Mouse (Mus musculus): Measurements from ENCODE around the gene Madcam1. TPM values are rescaled to one million over a fixed set of nuclear protein-coding genes. Genes with fewer than 3 reads are reported as not detected.
"Not testable (repeated sequence)": the region's sequence is repeated elsewhere in the genome, so short reads cannot be mapped to it uniquely, and the experiment has no call there.

Madcam1 gene
- total and polyA plus RNA-seq, 2 experiments from 2014 or later: 1.3 to 1.9 TPM

DNA sequence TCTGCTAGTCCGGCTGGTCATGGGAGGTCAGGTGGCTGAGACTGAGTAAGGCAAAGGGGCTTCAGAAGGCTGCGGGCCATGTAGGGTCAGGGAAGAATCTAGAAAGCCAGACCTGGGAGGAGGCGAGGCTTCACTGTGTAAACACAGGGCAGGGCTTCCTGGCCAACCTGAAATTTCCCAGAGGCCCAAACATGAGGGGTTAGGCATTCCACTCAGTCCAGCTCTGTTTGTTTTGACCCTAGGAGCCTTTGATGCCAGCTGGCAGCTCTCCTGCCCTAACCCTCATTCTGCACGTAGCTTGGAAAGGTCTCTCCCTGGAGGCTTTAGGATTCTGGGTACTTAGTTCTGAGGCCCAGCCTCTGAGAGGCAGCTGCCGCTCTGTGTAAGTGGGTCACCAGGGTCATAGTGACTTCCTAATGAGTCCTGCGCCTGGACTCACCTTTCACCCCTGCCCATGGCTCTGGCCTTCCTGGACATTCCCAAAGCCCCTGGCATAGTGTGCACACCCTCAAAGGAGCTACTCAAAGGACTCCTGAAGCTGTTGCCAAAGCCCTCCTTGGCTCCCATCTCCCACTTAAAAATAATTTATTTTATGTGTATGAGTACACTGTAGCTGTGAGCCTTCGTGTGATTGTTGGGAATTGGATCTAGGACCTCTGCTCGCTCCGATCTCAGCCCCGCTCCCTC is 37.2 kb downstream of the Madcam1 start:
- Histone ChIP-seq H3K9ac (replicated peaks; ENCODE audit: low read length, poor library complexity, severe bottlenecking) (no peak overlapping the region), H3K4me2 (ENCODE audit: low read depth, low read length, poor library complexity, severe bottlenecking) (no peak overlapping the region), H3K4me1 (ENCODE audit: insufficient read depth, low read length) (peaks cover 11% of the 10 kb centered on the region; the same call in 1 of the 2 replicates), H3K27ac (ENCODE audit: low read depth, low read length) (no peak overlapping the region), H3K4me3 (ENCODE audit: low read depth, low read length) (no peak overlapping the region), H3K27me3 (ENCODE audit: insufficient read depth, low read length) (no peaks in the 10 kb centered on the region), H3K9me3 (ENCODE audit: low read length) (no peaks in the 10 kb centered on the region), H3K36me3 (ENCODE audit: insufficient read depth, low read length) (peaks cover under 1% of the 10 kb centered on the region; the same call in 1 of the 2 replicates)
- 66% methylated on average over 10 of the region's 10 CpGs for WGBS
- TF ChIP-seq CTCF (IDR thresholded peaks at IDR 0.05): no peak
- DNase-seq (ENCODE audit: low spot score) (no peak), ATAC-seq (ENCODE audit: low FRiP score) (no peak)

DNA sequence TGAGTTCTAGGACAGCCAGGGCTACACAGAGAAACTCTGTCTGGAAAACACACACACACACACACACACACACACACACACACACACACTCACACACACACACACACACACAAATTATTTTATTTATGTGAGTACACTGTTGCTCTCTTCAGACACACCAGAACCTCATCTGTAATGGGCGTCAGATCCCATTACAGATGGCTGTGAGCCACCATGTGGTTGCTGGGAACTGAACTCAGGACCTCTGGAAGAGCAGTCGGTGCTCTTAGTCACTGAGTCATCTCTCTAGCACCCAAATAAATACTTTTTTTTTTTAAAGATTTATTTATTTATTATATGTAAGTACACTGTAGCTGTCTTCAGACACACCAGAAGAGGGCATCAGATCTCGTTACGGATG is 38.6 kb downstream of the Madcam1 start:
- peaks cover 11% of the 10 kb centered on the region; the same call in 1 of the 2 replicates for H3K4me1 ChIP-seq (ENCODE audit: insufficient read depth, low read length)
- not testable (repeated sequence) for H3K4me2 ChIP-seq (ENCODE audit: low read depth, low read length, poor library complexity, severe bottlenecking); H3K36me3 ChIP-seq (ENCODE audit: insufficient read depth, low read length); H3K27ac ChIP-seq (ENCODE audit: low read depth, low read length); H3K27me3 ChIP-seq (ENCODE audit: insufficient read depth, low read length); H3K9me3 ChIP-seq (ENCODE audit: low read length); ATAC-seq (ENCODE audit: low FRiP score); H3K4me3 ChIP-seq (ENCODE audit: low read depth, low read length); DNase-seq (ENCODE audit: low spot score); H3K9ac ChIP-seq (replicated peaks; ENCODE audit: low read length, poor library complexity, severe bottlenecking)
- 90% methylated on average over 3 of the region's 4 CpGs for WGBS

DNA sequence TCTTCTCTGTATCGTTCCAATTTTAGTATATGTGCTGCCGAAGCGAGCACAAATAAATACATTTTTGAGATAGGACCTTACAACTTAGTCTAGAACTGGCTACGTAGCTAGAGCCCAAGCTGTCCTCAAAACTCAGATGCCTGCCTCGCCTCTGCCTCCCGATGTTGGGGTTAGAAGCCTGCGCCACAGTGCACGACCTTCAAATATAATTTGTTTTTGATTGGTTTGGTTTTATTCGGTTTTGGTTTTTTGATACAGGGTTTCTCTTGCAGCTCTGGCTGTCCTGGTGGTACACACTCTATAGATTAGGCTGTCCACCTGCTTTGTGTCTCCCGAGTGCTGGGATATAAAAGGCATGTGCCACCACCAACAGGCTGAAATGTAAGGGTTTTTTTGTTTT is 39.2 kb downstream of the Madcam1 start:
- H3K4me2 ChIP-seq (ENCODE audit: low read depth, low read length, poor library complexity, severe bottlenecking): peak overlapping the region; percentile 89; the same call in 1 of the 2 replicates
- TF ChIP-seq CTCF (IDR thresholded peaks at IDR 0.05): 0 out of 2 replicates have a peak, but pooled peaks have one; percentile 1
- peaks cover 11% of the 10 kb centered on the region; the same call in 1 of the 2 replicates for H3K4me1 ChIP-seq (ENCODE audit: insufficient read depth, low read length)
- no peaks in the 10 kb centered on the region for H3K27me3 ChIP-seq (ENCODE audit: insufficient read depth, low read length)
- 75% methylated on average over 10 of the region's 10 CpGs for WGBS
- H3K27ac ChIP-seq (ENCODE audit: low read depth, low read length): peak overlapping the region; percentile 55; the same call in 1 of the 2 replicates
- H3K4me3 ChIP-seq (ENCODE audit: low read depth, low read length): peak overlapping the region; percentile 54
- H3K9ac ChIP-seq (replicated peaks; ENCODE audit: low read length, poor library complexity, severe bottlenecking): no peak overlapping the region
- H3K9me3 ChIP-seq (ENCODE audit: low read length): no peaks in the 10 kb centered on the region
- no peak for ATAC-seq (ENCODE audit: low FRiP score)
- DNase-seq (ENCODE audit: low spot score): no peak
- peaks cover 5% of the 10 kb centered on the region for H3K36me3 ChIP-seq (ENCODE audit: insufficient read depth, low read length)

DNA sequence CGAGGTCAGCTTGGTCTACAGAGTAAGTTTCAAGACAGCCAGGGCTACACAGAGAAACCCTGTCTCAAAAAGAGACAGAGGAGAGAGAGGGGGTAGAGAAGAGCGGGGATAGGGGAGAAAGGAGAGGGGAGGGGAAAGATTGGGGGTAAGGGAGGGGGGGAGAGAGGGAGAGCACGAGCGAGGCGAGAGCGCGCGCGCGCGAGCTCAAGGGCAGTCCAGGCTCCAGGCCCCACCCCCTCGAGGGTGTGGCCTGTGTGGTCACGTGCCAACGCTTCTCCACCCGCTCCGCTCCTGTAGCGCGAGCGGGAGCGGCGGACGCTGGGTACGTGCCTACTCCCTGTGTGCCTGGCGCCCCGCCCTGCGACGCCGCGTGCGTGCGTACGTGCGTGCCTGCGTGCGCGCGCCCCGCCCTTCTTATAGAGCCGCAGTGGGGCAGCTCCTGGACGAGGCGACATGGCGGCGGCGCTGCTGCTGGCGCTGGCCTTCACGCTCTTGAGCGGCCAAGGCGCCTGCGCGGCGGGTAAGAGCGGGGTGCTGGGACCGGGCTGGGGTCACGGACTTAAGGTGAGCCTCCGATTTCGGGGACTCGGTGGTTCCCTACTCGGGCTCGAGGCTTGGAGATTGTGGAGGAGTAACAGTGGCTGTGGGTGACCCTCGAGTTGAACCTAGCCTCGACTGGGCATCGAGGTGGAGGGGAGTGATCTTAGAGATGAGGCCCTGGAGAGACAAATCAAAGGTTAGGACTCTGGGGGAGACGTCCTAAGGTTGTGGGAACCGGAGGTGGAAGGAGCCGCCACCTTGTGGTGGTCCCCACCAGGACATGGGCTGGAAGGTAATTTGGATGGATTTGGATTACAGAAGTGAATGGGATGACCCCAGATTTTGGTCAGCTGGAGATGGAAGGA is 40.0 kb downstream of the Madcam1 start, which contains the start of gene Bsg:
Gene Bsg (plus strand): TSS at position 427 of the 905 bp plus-strand sequence.
- no peaks in the 10 kb centered on the region for H3K9me3 ChIP-seq (ENCODE audit: low read length)
- H3K27ac ChIP-seq (ENCODE audit: low read depth, low read length): peak within 1 kb of the TSS; percentile 82
- no peaks in the 10 kb centered on the region for H3K27me3 ChIP-seq (ENCODE audit: insufficient read depth, low read length)
- H3K4me2 ChIP-seq (ENCODE audit: low read depth, low read length, poor library complexity, severe bottlenecking): peak within 1 kb of the TSS; percentile 89
- peaks cover 13% of the 10 kb centered on the region for H3K36me3 ChIP-seq (ENCODE audit: insufficient read depth, low read length)
- H3K4me3 ChIP-seq (ENCODE audit: low read depth, low read length): peak within 1 kb of the TSS; percentile 54
- peaks cover 11% of the 10 kb centered on the region; the same call in 1 of the 2 replicates for H3K4me1 ChIP-seq (ENCODE audit: insufficient read depth, low read length)
- under 1% methylated on average over 54 of the region's 65 CpGs for WGBS
- peak; percentile 95 for ATAC-seq (ENCODE audit: low FRiP score)
- peak; percentile 99 for DNase-seq (ENCODE audit: low spot score)
- peak; percentile 73 for TF ChIP-seq CTCF (IDR thresholded peaks at IDR 0.05)
- peak within 1 kb of the TSS; percentile 75 for H3K9ac ChIP-seq (replicated peaks; ENCODE audit: low read length, poor library complexity, severe bottlenecking)

DNA sequence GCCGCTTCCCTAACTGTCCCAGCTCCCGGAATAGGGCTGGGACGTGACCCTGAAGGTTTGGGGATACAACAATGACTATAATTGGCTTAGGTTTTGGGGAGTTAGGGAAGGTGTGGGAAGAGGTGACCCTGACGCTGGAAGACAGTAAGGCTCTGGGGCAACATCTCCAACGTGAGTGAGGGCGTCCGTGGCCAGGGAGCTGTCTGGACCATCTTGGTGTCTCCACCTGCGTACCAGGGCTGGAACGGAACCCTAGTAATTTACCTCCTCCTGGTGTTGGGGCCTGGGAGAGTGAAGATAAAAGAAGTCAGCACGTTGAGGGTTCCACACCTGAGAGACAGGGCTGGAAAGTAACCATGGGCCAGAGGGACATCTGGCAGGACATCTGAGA is 40.6 kb downstream of the Madcam1 start:
- no peaks in the 10 kb centered on the region for H3K9me3 ChIP-seq (ENCODE audit: low read length)
- peak overlapping the region; percentile 89 for H3K4me2 ChIP-seq (ENCODE audit: low read depth, low read length, poor library complexity, severe bottlenecking)
- H3K27me3 ChIP-seq (ENCODE audit: insufficient read depth, low read length): no peaks in the 10 kb centered on the region
- no peak for ATAC-seq (ENCODE audit: low FRiP score)
- WGBS: 6% methylated on average over 10 of the region's 10 CpGs
- H3K4me1 ChIP-seq (ENCODE audit: insufficient read depth, low read length): peaks cover 11% of the 10 kb centered on the region; the same call in 1 of the 2 replicates
- peak overlapping the region; percentile 54 for H3K4me3 ChIP-seq (ENCODE audit: low read depth, low read length)
- H3K36me3 ChIP-seq (ENCODE audit: insufficient read depth, low read length): peaks cover 18% of the 10 kb centered on the region
- H3K27ac ChIP-seq (ENCODE audit: low read depth, low read length): peak overlapping the region; percentile 82
- H3K9ac ChIP-seq (replicated peaks; ENCODE audit: low read length, poor library complexity, severe bottlenecking): peak overlapping the region; percentile 75
- no peak for DNase-seq (ENCODE audit: low spot score)
- no peak for TF ChIP-seq CTCF (IDR thresholded peaks at IDR 0.05)

Data from midbrain, postnatal 0 days (tissue).